Mouse (Mus musculus) spleen, adult 2 months (tissue): ENCODE data around the gene Efcab5.

ENCODE experiments used
- CTCF ChIP-seq: fragments of 200-500 bp; IDR thresholded peaks from 2 replicates; pipeline ENCODE4 v1.5.1; 2011; ENCODE audit warnings: mild to moderate bottlenecking, inconsistent platforms; ENCODE audit not compliant: insufficient read depth, insufficient read length, insufficient replicate concordance; ENCODE audit errors: extremely low read depth
- POLR2A ChIP-seq: fragments of 200-500 bp; IDR thresholded peaks from 2 replicates; pipeline ENCODE4 v1.6.1; 2011; ENCODE audit warnings: low read depth, low read length, inconsistent platforms

- TF ChIP-seq CTCF (no peak), POLR2A (no peak)
Observed at GRCm38 (mm10) chr11:77096991-77097390, 91.8 kb downstream of the Efcab5 start.
